Mouse (Mus musculus): ENCODE measurements around the gene Sorcs2.

DNA sequence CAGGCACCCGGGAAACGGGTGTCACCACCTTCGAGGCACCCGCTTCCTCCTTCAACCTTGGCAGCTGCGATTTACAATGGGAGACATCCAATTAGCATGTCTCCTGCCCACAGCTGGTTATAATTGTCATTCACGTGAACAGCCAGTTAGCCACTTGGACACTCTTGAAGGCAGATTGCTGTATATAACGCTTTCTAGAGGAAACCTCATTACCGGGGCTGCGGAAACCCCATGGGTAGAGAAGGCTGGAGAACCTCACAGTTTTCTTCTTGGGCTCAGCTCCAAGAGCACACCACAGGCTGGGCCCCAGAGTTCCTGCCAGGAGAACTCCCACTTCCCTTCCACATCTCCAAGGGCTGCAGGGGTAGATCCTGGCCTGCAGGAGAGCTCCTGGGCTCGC lies 112.5 kb downstream of the Sorcs2 start:
- TF ChIP-seq POLR2A (IDR thresholded peaks at IDR 0.05; ENCODE audit: control insufficient read depth, extremely low read depth, insufficient read depth, low read length, poor library complexity) (no peak), CTCF (IDR thresholded peaks at IDR 0.05; ENCODE audit: borderline replicate concordance, control insufficient read depth, extremely low read depth, insufficient read depth, low read length, poor library complexity) (no peak)

All from thymus, adult 2 months (tissue).